Mouse (Mus musculus) E14TG2a.4 (cell line): ENCODE results near the gene Maats1.

Experiments used
- CTCF ChIP-seq: conservative IDR thresholded peaks from 2 replicates; pipeline ENCODE4 v1.5.1; 2014; ENCODE audit warnings: low read length
- NANOG ChIP-seq: IDR thresholded peaks from 2 replicates; pipeline ENCODE4 v1.6.1; 2014; ENCODE audit warnings: borderline replicate concordance, low read length, mixed read lengths

- TF ChIP-seq CTCF (no peak), NANOG (no peak)
Observed at GRCm38 (mm10) chr16:38280951-38281350, 61.0 kb downstream of the Maats1 start.
